Mouse (Mus musculus) MEL (cell line): ENCODE data around the gene Cdc14b. TPM values are rescaled to one million over a fixed set of nuclear protein-coding genes. Genes with fewer than 3 reads are reported as not detected.

ENCODE experiments used
- DNase-seq: peaks from one replicate; pipeline ENCODE4 v3.0.0; 2011; ENCODE audit warnings: low read depth, low spot score
- H3K27ac ChIP-seq: 2 replicates; pipeline ENCODE4 v1.5.1; 2012; ENCODE audit warnings: low read depth, mild to moderate bottlenecking, control low read depth, low read length, moderate library complexity; ENCODE audit not compliant: control insufficient read depth
- H3K27me3 ChIP-seq, 2 experiments: fragments of 150-350 bp in 1 of 2; sonication (generic) in 1 of 2; 2 replicates each; pipeline ENCODE4 v1.6.1; 2012; ENCODE audit warnings: low read length in 2 of 2, mild to moderate bottlenecking in 2 of 2, improper control_type of control experiment in 1 of 2, moderate library complexity in 1 of 2; ENCODE audit not compliant: insufficient read depth in 2 of 2, control insufficient read depth in 1 of 2
- H3K36me3 ChIP-seq, 2 experiments: 2 replicates each; pipeline ENCODE4 v1.6.1; 2012 to 2014; ENCODE audit warnings: low read length in 2 of 2, improper control_type of control experiment in 1 of 2, inconsistent platforms in 1 of 2, mild to moderate bottlenecking in 1 of 2; ENCODE audit not compliant: insufficient read depth in 2 of 2, control insufficient read depth in 1 of 2
- H3K4me1 ChIP-seq, 2 experiments: fragments of 150-350 bp in 1 of 2; sonication (generic) in 1 of 2; 2 replicates each; pipeline ENCODE4 v1.6.1; 2012; ENCODE audit warnings: low read length in 2 of 2, improper control_type of control experiment in 1 of 2, mild to moderate bottlenecking in 1 of 2; ENCODE audit not compliant: insufficient read depth in 2 of 2, control insufficient read depth in 1 of 2
- H3K4me3 ChIP-seq, 2 experiments: fragments of 150-350 bp in 1 of 2; sonication (generic) in 1 of 2; 2 replicates each; pipeline ENCODE4 v1.5.1; 2012; ENCODE audit warnings: low read depth in 2 of 2, low read length in 2 of 2, mild to moderate bottlenecking in 2 of 2, moderate library complexity in 2 of 2, control low read depth in 1 of 2, improper control_type of control experiment in 1 of 2; ENCODE audit not compliant: control insufficient read depth in 1 of 2, insufficient read depth in 1 of 2
- H3K79me2 ChIP-seq: 2 replicates; pipeline ENCODE4 v1.6.1; 2012; ENCODE audit warnings: mild to moderate bottlenecking, low read length, moderate library complexity; ENCODE audit not compliant: control insufficient read depth, poor library complexity, insufficient read depth
- H3K9ac ChIP-seq: 2 replicates; pipeline ENCODE4 v1.6.1; 2012; ENCODE audit warnings: low read depth, mild to moderate bottlenecking, control low read depth, low read length, moderate library complexity; ENCODE audit not compliant: control insufficient read depth, poor library complexity, severe bottlenecking
- H3K9me3 ChIP-seq: fragments of 150-350 bp; sonication (generic); replicated peaks from 2 replicates; pipeline ENCODE4 v1.6.1; 2012; ENCODE audit warnings: mild to moderate bottlenecking, low read length, improper control_type of control experiment, moderate library complexity; ENCODE audit not compliant: insufficient read depth
- CHD2 ChIP-seq: IDR thresholded peaks from 2 replicates; pipeline ENCODE4 v1.6.1; 2011; ENCODE audit warnings: low read length, improper control_type of control experiment
- CTCF ChIP-seq, 3 experiments: IDR thresholded peaks in 2 of 3; conservative IDR thresholded peaks in 1 of 3; 2 replicates each; pipeline ENCODE4 v1.5.1; 2011 to 2012; ENCODE audit warnings: low read length in 3 of 3, low read depth in 2 of 3, mild to moderate bottlenecking in 2 of 3, improper control_type of control experiment in 1 of 3, inconsistent platforms in 1 of 3, mixed read lengths in 1 of 3, moderate library complexity in 1 of 3; ENCODE audit not compliant: control insufficient read depth in 1 of 3, insufficient read depth in 1 of 3, poor library complexity in 1 of 3, severe bottlenecking in 1 of 3
- EP300 ChIP-seq, 2 experiments: IDR thresholded peaks; 2 replicates each; pipeline ENCODE4 v1.6.1; 2011; ENCODE audit warnings: improper control_type of control experiment in 2 of 2, low read length in 2 of 2, low read depth in 1 of 2, mild to moderate bottlenecking in 1 of 2
- GATA1 ChIP-seq: IDR thresholded peaks from 2 replicates; pipeline ENCODE4 v1.6.1; 2011; ENCODE audit warnings: low read depth, low read length, improper control_type of control experiment
- HCFC1 ChIP-seq: IDR thresholded peaks from 2 replicates; pipeline ENCODE4 v1.6.1; 2012; ENCODE audit warnings: low read depth, mild to moderate bottlenecking, inconsistent platforms, low read length, improper control_type of control experiment, moderate library complexity
- JUND ChIP-seq: IDR thresholded peaks from 2 replicates; pipeline ENCODE4 v1.6.1; 2011; ENCODE audit warnings: low read depth, mild to moderate bottlenecking, improper control_type of control experiment, low read length
- MAFK ChIP-seq: IDR thresholded peaks from 2 replicates; pipeline ENCODE4 v1.6.1; 2011; ENCODE audit warnings: low read depth, mild to moderate bottlenecking, low read length, improper control_type of control experiment, borderline replicate concordance
- MAX ChIP-seq: IDR thresholded peaks from 2 replicates; pipeline ENCODE4 v1.6.1; 2011; ENCODE audit warnings: low read length, improper control_type of control experiment
- MEF2A ChIP-seq: IDR thresholded peaks from 2 replicates; pipeline ENCODE4 v1.6.1; 2014; ENCODE audit warnings: low read depth, mild to moderate bottlenecking, inconsistent platforms, low read length, improper control_type of control experiment; ENCODE audit not compliant: poor library complexity, insufficient replicate concordance, severe bottlenecking; ENCODE audit errors: extremely low read depth
- MYB ChIP-seq: IDR thresholded peaks from 2 replicates; pipeline ENCODE4 v1.6.1; 2011; ENCODE audit warnings: mild to moderate bottlenecking, low read depth, low read length, improper control_type of control experiment
- MYC ChIP-seq: IDR thresholded peaks from 2 replicates; pipeline ENCODE4 v1.6.1; 2011; ENCODE audit warnings: low read depth, mild to moderate bottlenecking, low read length, improper control_type of control experiment, moderate library complexity
- NRF1 ChIP-seq: IDR thresholded peaks from 2 replicates; pipeline ENCODE4 v1.6.1; 2014; ENCODE audit warnings: low read depth, mild to moderate bottlenecking, inconsistent platforms, low read length, improper control_type of control experiment, moderate library complexity; ENCODE audit not compliant: poor library complexity, insufficient read depth, severe bottlenecking
- POLR2A ChIP-seq, 2 experiments: IDR thresholded peaks; 2 replicates each; pipeline ENCODE4 v1.6.1; 2011 to 2012; ENCODE audit warnings: low read length in 2 of 2, mild to moderate bottlenecking in 2 of 2, control low read depth in 1 of 2, improper control_type of control experiment in 1 of 2, low read depth in 1 of 2, moderate library complexity in 1 of 2; ENCODE audit not compliant: control insufficient read depth in 1 of 2, insufficient read depth in 1 of 2, poor library complexity in 1 of 2
- POLR2AphosphoS5 ChIP-seq: IDR thresholded peaks from 2 replicates; pipeline ENCODE4 v1.6.1; 2012; ENCODE audit warnings: low read depth, borderline replicate concordance, mild to moderate bottlenecking, inconsistent platforms, low read length, moderate library complexity, mixed read lengths
- RAD21 ChIP-seq: IDR thresholded peaks from 2 replicates; pipeline ENCODE4 v1.6.1; 2011; ENCODE audit warnings: mild to moderate bottlenecking, low read depth, low read length, improper control_type of control experiment
- SIN3A ChIP-seq: IDR thresholded peaks from 2 replicates; pipeline ENCODE4 v1.6.1; 2012; ENCODE audit warnings: low read length, improper control_type of control experiment, inconsistent platforms
- TBP ChIP-seq: IDR thresholded peaks from 2 replicates; pipeline ENCODE4 v1.8.0; 2011; ENCODE audit warnings: low read depth, low read length, improper control_type of control experiment
- UBTF ChIP-seq: IDR thresholded peaks from 2 replicates; pipeline ENCODE4 v1.6.1; 2012; ENCODE audit warnings: low read depth, mild to moderate bottlenecking, inconsistent platforms, low read length, improper control_type of control experiment, moderate library complexity, borderline replicate concordance; ENCODE audit not compliant: insufficient read depth
- USF1 ChIP-seq: IDR thresholded peaks from 2 replicates; pipeline ENCODE4 v1.6.1; 2014; ENCODE audit warnings: low read depth, mild to moderate bottlenecking, inconsistent platforms, low read length, improper control_type of control experiment, moderate library complexity
- polyA plus RNA-seq, 2 experiments: library from polyadenylated mRNA; stranded (reverse) in 1 of 2; unstranded in 1 of 2; fragments of >175 nt in 1 of 2; fragments of >200 nt in 1 of 2; gene quantifications; 2 replicates each; pipeline versions ENCODE4 v1.2.1 to v1.2.4; 2012; ENCODE audit warnings: low replicate concordance in 2 of 2, low read depth in 1 of 2; ENCODE audit not compliant: insufficient read length in 2 of 2, insufficient read depth in 1 of 2, missing spikeins in 1 of 2
- total RNA-seq: library from RNA; depleted of rRNA; stranded (reverse); fragments of 300-350 nt; gene quantifications from 2 replicates; pipeline ENCODE4 v1.2.3, GENCODE M21; 2012

Cdc14b gene
- total and polyA plus RNA-seq, 3 experiments, result 18.7 to 28.3 TPM; not detected in 1

- TF ChIP-seq MEF2A (no peak), RAD21 (no peak), USF1 (no peak), POLR2A (IDR thresholded peaks at IDR 0.05; ENCODE audit: control insufficient read depth in 1 of 2, insufficient read depth in 1 of 2, low read depth in 1 of 2, low read length in 2 of 2, poor library complexity in 1 of 2) (no peak), UBTF (no peak), MAX (no peak), SIN3A (no peak), MYC (no peak), CTCF (IDR thresholded peaks at IDR 0.05 in 2 of 3, conservative IDR thresholded peaks at IDR 0.05 in 1 of 3; ENCODE audit: control insufficient read depth in 1 of 3, insufficient read depth in 1 of 3, low read depth in 2 of 3, low read length in 3 of 3, poor library complexity in 1 of 3, severe bottlenecking in 1 of 3) (no peak), MAFK (no peak), JUND (no peak), NRF1 (no peak), MYB (no peak), TBP (no peak), EP300 (IDR thresholded peaks at IDR 0.05; ENCODE audit: low read depth in 1 of 2, low read length in 2 of 2) (no peak), HCFC1 (no peak), POLR2AphosphoS5 (no peak), CHD2 (no peak)
- Histone ChIP-seq H3K4me1 (peaks cover 3 to 10% of the 10 kb centered on the region in 2 experiments; a peak in 3 of 4 replicates), H3K9me3 (no peaks in the 10 kb centered on the region), H3K27me3 (no peaks in the 10 kb centered on the region), H3K9ac (no peak overlapping the region), H3K27ac (no peak overlapping the region), H3K36me3 (peaks cover 0 to 28% of the 10 kb centered on the region in 2 experiments), H3K4me3 (no peak overlapping the region), H3K79me2 (no peaks in the 10 kb centered on the region)
- DNase-seq, result no peak
These were observed 34.5 kb downstream of the Cdc14b start for GRCm38 (mm10) chr13:64240626-64241025.

- H3K36me3 ChIP-seq, result peaks cover 0 to 28% of the 10 kb centered on the region in 2 experiments
- no peak overlapping the region for H3K27ac ChIP-seq
- peaks cover 3 to 10% of the 10 kb centered on the region in 2 experiments; a peak in 3 of 4 replicates for H3K4me1 ChIP-seq
- no peak overlapping the region for H3K9ac ChIP-seq
- no peaks in the 10 kb centered on the region for H3K79me2 ChIP-seq
- no peaks in the 10 kb centered on the region for H3K27me3 ChIP-seq
- DNase-seq, result no peak
- TF ChIP-seq SIN3A (no peak), GATA1 (0 out of 2 replicates have a peak, but pooled peaks have one; percentile 10)
- H3K9me3 ChIP-seq, result no peaks in the 10 kb centered on the region
- no peak overlapping the region for H3K4me3 ChIP-seq
These were observed 37.4 kb downstream of the Cdc14b start for GRCm38 (mm10) chr13:64237681-64238157.
